Mouse (Mus musculus) T-cell, adult 2 months (primary cell): ENCODE results near the gene Gnaz.

Experiments used
- DNase-seq: peaks from one replicate; pipeline ENCODE4 v3.0.0; 2022; ENCODE audit warnings: low spot score

Gene Gnaz

DNA sequence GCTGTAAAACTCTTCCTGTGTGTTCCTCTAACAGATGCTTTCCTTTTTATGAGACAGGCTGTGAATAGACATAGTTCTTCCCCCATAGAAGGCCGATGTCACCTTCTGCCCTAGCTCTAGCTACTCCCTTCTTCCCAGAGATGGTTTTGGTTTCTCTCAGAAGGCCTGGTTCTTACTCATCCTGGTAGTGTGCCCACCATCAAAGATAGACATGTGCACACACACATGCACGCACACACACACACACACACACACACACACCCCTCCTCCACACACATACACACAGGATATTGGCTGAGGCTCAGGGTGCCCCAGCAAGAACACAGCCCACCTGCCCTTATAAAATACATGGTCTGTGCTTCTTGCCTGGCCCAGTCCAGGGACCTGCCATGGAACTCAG, 2.3 kb downstream of the Gnaz start:
- DNase-seq = no peak

- DNase-seq = no peak
Measured at GRCm38 (mm10) chr10:74973026-74973425, 6.0 kb downstream of the Gnaz start.

DNA sequence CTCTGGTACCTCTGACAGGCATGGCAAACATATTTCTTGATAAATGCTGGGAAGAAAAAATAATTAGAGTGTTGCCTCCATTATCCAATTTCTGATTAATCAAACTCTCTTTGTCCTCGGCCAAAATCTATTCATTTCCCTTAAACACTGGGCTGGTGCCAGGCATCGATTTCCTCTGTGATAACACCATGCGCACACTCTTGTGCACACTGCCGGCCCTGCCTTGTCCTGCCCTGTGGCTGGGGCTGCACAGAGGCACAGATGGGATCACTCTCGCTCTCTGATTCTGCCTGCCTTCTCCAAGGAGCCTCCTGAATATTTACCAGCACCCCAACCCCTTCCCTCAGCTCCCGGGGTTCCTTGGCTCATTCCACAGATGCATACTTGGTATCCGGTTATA, 8.6 kb downstream of the Gnaz start:
- DNase-seq = no peak

DNA sequence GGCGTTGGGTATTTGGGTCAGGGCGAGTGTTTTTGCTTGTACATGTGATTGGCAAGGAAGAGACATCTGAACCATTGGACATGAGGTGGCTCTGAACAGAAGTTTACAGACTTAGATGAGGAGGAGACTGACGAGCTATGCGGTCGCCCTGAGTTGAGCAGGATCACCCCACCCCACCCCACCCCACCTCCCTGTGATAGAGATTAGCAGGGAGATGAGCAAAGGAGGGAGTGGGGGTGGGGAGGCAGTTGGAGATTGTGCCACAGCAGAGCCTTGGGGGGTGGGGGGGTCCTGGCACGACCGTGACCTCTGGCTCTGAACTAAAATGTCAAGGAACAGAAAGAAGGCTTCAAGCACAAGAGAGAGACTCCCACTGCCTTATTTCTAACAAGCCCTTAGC, 9.5 kb downstream of the Gnaz start:
- no peak for DNase-seq

DNA sequence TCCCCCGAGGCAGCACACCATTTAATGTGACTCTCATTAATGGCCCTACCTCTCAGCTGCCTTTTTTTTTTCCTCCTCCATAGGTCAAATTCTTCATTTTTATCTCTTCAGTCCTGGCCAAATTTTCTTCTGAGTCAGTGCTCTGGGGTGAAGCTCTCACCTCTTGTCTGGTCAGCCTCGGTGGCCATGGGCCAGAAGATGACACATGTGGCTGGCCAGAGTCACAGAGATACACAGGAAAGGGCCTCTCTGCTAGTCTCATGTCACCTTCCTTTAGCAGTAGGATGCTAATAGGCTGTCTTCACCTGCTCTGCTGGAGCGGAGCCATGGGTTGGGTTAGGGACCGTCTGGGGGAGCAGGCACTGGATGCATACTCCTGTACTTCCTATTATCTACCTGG, 11.1 kb downstream of the Gnaz start:
- no peak for DNase-seq

DNA sequence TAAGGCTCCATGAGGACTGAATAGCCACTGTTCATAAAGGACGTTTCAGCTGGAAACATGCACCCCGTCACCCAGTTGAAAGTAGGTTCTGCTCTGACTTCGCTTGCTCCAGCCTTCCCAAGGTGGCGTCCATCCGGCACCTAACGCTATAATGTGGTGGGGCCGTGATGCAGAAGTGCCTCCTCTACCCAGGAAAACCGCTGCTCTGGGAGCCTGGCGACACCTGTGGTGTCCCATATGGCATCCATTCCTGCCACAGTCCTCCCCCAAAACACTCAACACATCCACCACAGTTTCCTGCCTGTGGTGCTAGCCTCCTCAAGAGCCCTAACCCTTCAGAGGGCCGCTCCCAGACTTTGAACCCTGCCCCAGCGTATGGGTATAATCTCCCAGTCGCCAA, 14.2 kb downstream of the Gnaz start:
- no peak for DNase-seq

DNA sequence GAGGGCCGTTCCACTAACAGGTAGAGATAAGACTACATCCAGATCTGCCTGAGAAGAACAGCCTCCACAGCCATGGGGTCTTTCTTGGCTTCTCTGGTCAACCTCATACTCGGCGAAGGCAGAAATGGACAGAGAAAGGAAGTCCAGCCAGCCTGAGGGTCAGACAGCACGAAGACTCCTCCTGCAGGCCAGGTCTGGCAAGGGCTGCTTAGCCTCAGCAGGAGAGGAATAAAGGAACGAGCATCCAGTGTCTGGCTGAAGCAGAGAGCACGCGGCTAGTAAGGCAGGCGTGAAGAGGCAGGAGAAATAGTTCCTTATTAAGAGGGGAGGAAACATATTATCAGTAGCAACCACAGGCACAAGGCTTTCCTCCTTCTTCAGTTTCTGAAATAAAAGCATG, 16.2 kb downstream of the Gnaz start:
- DNase-seq = no peak

GRCm38 (mm10) chr10:74987698-74988470, 20.9 kb downstream of the Gnaz start:
- DNase-seq = no peak

- DNase-seq = no peak
Measured at GRCm38 (mm10) chr10:74989814-74990213, 22.8 kb downstream of the Gnaz start.

DNA sequence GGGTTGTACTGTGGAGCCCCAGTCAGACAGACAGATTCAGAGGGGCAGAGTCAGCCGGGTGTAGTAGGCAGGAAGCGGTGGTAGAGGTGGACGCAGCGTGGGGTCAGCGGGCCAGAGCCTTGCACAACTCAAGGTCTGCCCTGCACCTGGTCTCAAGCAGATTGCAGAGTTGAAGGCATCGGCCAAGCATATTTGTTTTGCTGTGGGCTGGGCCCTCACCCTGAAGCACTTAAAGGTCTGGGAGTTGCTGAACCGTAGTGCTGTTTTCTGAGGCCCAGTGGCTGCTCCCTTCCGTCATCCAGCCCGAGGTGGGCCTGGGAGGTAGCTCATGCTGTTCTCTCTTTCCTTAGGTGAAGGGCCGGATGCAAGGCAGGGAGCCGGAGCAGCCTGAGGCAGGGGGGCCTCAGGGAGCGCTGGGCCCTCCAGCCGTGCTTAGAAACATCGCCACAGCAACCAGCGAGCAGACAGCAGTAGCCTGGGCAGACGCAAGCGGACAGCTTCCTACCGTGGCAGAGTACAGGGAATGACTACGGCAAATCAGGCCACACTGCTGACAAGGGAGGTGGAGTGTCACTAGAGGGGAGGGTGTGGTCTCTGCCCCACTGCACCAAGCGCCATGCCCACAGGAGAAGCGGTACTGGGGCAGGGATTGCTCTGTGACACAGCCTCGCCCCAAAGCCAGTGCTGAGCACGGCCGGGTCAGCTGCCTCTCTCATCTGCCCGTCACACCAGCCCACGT, 23.8 kb downstream of the Gnaz start:
- no peak for DNase-seq

DNA sequence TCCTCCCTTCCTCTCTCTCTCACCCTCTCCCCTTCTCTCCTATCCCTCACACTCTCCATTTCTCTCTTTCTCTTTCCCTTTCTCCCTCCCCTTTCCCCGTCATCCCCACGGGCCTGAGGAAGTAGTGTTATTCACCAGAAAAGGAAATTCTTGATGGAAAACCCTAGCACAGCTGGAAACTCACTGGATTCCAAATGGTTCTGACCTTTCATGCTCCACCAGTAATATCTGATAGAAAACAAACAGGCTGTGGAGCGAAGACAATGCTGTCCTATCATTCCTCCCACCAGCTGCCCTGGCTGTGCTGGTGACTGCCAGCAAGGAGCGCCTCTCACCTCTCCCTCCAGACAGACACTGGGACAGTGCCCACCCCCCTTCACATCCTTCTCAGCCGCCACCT, 27.9 kb downstream of the Gnaz start:
- no peak for DNase-seq

- DNase-seq = no peak
Measured at GRCm38 (mm10) chr10:74995377-74995776, 28.4 kb downstream of the Gnaz start.

GRCm38 (mm10) chr10:75001391-75001790, 34.4 kb downstream of the Gnaz start:
- no peak for DNase-seq

DNA sequence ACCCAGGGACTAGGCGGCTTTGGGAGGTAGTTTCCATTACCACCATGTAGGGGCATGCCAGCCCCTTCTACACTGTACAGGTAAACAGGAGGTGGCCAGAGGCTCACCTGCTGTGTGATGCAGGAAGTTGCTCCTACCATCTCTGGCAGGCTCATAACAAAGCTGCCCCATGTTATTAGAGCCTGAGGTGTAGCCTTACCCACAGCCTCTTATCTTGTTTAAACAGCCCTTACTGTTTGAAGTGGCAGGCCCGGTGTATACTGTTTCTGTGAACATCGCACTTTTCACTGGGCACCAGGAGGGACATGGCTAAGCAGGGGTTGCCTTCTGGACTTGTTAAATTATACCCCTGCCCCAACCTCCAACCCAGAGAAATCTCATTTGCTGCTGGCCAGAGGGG, 37.1 kb downstream of the Gnaz start:
- no peak for DNase-seq

- no peak for DNase-seq
Measured at GRCm38 (mm10) chr10:75006889-75007662, 40.1 kb downstream of the Gnaz start.

DNA sequence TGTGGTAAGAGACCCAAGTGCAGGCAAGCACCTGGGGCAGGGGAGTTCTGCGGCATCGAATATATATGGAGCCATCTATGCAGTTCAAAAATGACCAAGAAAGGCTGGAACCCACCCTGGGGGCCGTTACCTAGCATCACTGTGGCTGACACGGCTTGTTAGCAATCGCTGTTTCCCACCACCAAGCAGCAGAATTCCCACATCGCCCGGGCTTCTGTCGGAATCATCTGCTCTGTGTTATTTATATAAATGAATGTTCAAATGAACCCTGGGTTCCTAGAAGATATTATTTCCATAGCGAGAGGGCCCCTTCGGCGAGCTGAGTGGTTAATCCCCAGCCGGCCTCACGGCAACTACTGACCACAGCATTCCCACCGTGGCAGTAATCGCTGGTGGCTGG, 43.7 kb downstream of the Gnaz start:
- no peak for DNase-seq

GRCm38 (mm10) chr10:75015465-75015864, 48.5 kb downstream of the Gnaz start:
- no peak for DNase-seq

GRCm38 (mm10) chr10:75016481-75016880, 49.5 kb downstream of the Gnaz start:
- no peak for DNase-seq

GRCm38 (mm10) chr10:75020271-75020670, 53.3 kb downstream of the Gnaz start:
- DNase-seq = no peak

GRCm38 (mm10) chr10:75021138-75021537, 54.2 kb downstream of the Gnaz start:
- peak; percentile 22 for DNase-seq

- no peak for DNase-seq
Measured at GRCm38 (mm10) chr10:75026491-75026890, 59.5 kb downstream of the Gnaz start.

GRCm38 (mm10) chr10:75028743-75029142, 61.8 kb downstream of the Gnaz start:
- DNase-seq = no peak

- DNase-seq = no peak
Measured at GRCm38 (mm10) chr10:75029677-75030076, 62.7 kb downstream of the Gnaz start.
